ENCODE assay signal across 16 mouse cellular contexts in genomic region chr6:95500771-95501170, GRCm38 (mm10).
"Had no signal": no experiment of that assay in that cellular context is flagged by ENCODE, and none has a peak within 500 bp of the region (broad histone marks: within the 10 kb centered on the region; RNA-seq: fewer than 3 reads in every experiment).

No protein-coding gene starts in this region.

- H3K27ac ChIP-seq: left cerebral cortex, adult 2 months; limb, embryonic 10.5 days; liver, embryonic 14.5 days; macrophage; midbrain, embryonic 12.5 days; stomach, embryonic 15.5 days had no signal

- DNase-seq: kidney, adult 2 months; kidney, postnatal 14 days; lung, adult 2 months; spleen, adult 18-20 months; thymus, adult 2 months; thymus, postnatal 25 days had no signal

- H3K4me2 ChIP-seq: kidney, embryonic 15.5 days; midbrain, embryonic 12.5 days; neural tube, embryonic 15.5 days; stomach, embryonic 15.5 days had no signal

- H3K4me3 ChIP-seq: kidney, embryonic 15.5 days; left cerebral cortex, adult 2 months; limb, embryonic 10.5 days; megakaryocyte, embryonic 14.5 days; midbrain, embryonic 12.5 days; neural tube, embryonic 15.5 days; stomach, embryonic 15.5 days had no signal

- H3K4me1 ChIP-seq: megakaryocyte, embryonic 14.5 days; stomach, embryonic 15.5 days had no signal

- H3K36me3 ChIP-seq: limb, embryonic 10.5 days; midbrain, embryonic 12.5 days; neural tube, embryonic 15.5 days; stomach, embryonic 15.5 days had no signal

- H3K9ac ChIP-seq: kidney, embryonic 15.5 days; liver, embryonic 14.5 days; midbrain, embryonic 12.5 days; neural tube, embryonic 15.5 days; stomach, embryonic 15.5 days had no signal

- ATAC-seq: lung, postnatal 0 days had no signal

- H3K9me3 ChIP-seq: kidney, embryonic 15.5 days; limb, embryonic 10.5 days; megakaryocyte, embryonic 14.5 days; midbrain, embryonic 12.5 days; neural tube, embryonic 15.5 days; stomach, embryonic 15.5 days had no signal

- H3K27me3 ChIP-seq: kidney, embryonic 15.5 days; megakaryocyte, embryonic 14.5 days; midbrain, embryonic 12.5 days; neural tube, embryonic 15.5 days; stomach, embryonic 15.5 days had no signal
